Mouse (Mus musculus): Measurements from ENCODE around the gene Ggact.

GRCm38 (mm10) chr14:122790111-122790510 lies 123.4 kb downstream of the Ggact start:
- TF ChIP-seq POLR2A (IDR thresholded peaks at IDR 0.05; ENCODE audit: borderline replicate concordance, low read depth, low read length) (no peak), CTCF (IDR thresholded peaks at IDR 0.05; ENCODE audit: low read depth, low read length) (no peak)
